Mouse (Mus musculus): ENCODE measurements around the gene Il17re.
A peak's percentile ranks its signal among the peaks of the same experiment; 100 is the strongest.

Il17re gene

GRCm38 (mm10) chr6:113492101-113492864 lies 34.0 kb downstream of the Il17re start:
- DNase-seq: no peak

- DNase-seq: peak; percentile 81
Observed at GRCm38 (mm10) chr6:113494258-113494788, 36.0 kb downstream of the Il17re start.

- no peak for DNase-seq
Observed at GRCm38 (mm10) chr6:113495071-113495675, 36.9 kb downstream of the Il17re start.

- DNase-seq: no peak
Observed at GRCm38 (mm10) chr6:113499346-113499745, 41.1 kb downstream of the Il17re start.

GRCm38 (mm10) chr6:113501388-113502084 lies 43.3 kb downstream of the Il17re start, which contains the start of gene Prrt3:
Prrt3 (minus strand) TSS chr6:113501931.
- DNase-seq: no peak

- DNase-seq: no peak
Observed at GRCm38 (mm10) chr6:113502801-113503200, 44.5 kb downstream of the Il17re start.

GRCm38 (mm10) chr6:113505689-113506088 lies 47.4 kb downstream of the Il17re start:
- no peak for DNase-seq

GRCm38 (mm10) chr6:113507130-113507529 lies 48.8 kb downstream of the Il17re start:
- DNase-seq: no peak

- DNase-seq: no peak
Observed at GRCm38 (mm10) chr6:113508272-113508946, 50.1 kb downstream of the Il17re start.

- DNase-seq: no peak
Observed at GRCm38 (mm10) chr6:113508947-113509280, 50.6 kb downstream of the Il17re start.

GRCm38 (mm10) chr6:113513944-113514343 lies 55.7 kb downstream of the Il17re start:
- DNase-seq: no peak

GRCm38 (mm10) chr6:113514600-113514999 lies 56.3 kb downstream of the Il17re start:
- DNase-seq: no peak

GRCm38 (mm10) chr6:113517434-113518080 lies 59.3 kb downstream of the Il17re start:
- DNase-seq: no peak
